Mouse (Mus musculus): ENCODE measurements at regions not wholly inside any gene's neighbourhood (a gene's known extent, or its start where the extent isn't known, plus 50 kb on each side); places are given as distances from the start of the nearest gene placed in this dataset.

DNA sequence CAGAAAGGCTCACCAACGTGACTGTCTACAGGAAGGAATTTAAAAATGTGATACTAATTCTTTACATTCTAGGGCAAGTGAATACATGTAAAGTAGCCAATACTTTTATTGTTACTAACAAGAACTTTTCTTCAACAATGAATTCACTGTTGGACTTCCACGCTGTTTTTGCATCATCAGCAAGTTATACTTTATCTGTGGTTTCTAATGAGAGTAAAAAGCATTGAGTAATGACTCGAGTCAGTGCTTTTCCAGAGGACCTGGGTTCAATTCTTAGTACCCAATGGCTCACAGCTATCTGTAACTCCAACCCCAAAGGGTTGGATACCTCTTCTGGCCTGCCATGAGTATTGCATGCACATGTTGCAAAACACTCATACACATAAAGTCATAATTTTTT is 270.3 kb upstream of the Tmem161b start:
- Histone ChIP-seq H3K27ac (ENCODE audit: control insufficient read depth, insufficient read depth, low read length) (no peak overlapping the region), H3K27me3 (ENCODE audit: control insufficient read depth, insufficient read depth, low read length) (no peaks in the 10 kb centered on the region), H3K4me1 (replicated peaks; ENCODE audit: control insufficient read depth, insufficient read depth, low read length) (no peaks in the 10 kb centered on the region), H3K36me3 (ENCODE audit: control insufficient read depth, insufficient read depth, low read length) (no peaks in the 10 kb centered on the region), H3K4me3 (ENCODE audit: control insufficient read depth, insufficient read depth, low read length) (no peak overlapping the region)
- DNase-seq, result no peak
- TF ChIP-seq CTCF (IDR thresholded peaks at IDR 0.05; ENCODE audit: borderline replicate concordance, control insufficient read depth, extremely low read depth, insufficient read depth, low read length, poor library complexity) (no peak), POLR2A (IDR thresholded peaks at IDR 0.05; ENCODE audit: control insufficient read depth, extremely low read depth, insufficient read depth, low read length, poor library complexity) (no peak)
- 92% methylated on average over 3 of the region's 3 CpGs for WGBS

DNA sequence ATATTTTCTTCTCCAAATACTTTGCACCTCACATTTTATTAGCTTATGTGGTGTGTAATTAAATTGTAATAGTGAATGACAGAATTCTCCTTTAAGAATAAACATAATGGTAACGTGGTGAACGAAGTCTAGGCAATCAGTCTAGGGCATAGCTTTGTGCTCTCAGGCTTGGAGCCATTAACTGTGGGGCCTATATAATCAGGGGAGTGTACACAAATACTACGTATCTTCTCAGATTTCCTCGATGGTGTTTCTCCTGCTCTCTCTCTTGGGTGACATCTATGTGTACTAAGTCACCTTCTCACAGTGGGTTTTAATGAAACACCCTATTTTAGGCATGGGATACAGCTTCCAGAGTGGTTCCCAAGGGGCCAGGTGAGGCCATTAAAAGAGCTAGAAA is 269.7 kb upstream of the Tmem161b start:
- no peak for DNase-seq
- Histone ChIP-seq H3K36me3 (ENCODE audit: control insufficient read depth, insufficient read depth, low read length) (no peaks in the 10 kb centered on the region), H3K4me1 (replicated peaks; ENCODE audit: control insufficient read depth, insufficient read depth, low read length) (no peaks in the 10 kb centered on the region), H3K4me3 (ENCODE audit: control insufficient read depth, insufficient read depth, low read length) (no peak overlapping the region), H3K27ac (ENCODE audit: control insufficient read depth, insufficient read depth, low read length) (no peak overlapping the region), H3K27me3 (ENCODE audit: control insufficient read depth, insufficient read depth, low read length) (no peaks in the 10 kb centered on the region)
- WGBS, result 81% methylated on average over 4 of the region's 4 CpGs
- TF ChIP-seq POLR2A (IDR thresholded peaks at IDR 0.05; ENCODE audit: control insufficient read depth, extremely low read depth, insufficient read depth, low read length, poor library complexity) (no peak), CTCF (IDR thresholded peaks at IDR 0.05; ENCODE audit: borderline replicate concordance, control insufficient read depth, extremely low read depth, insufficient read depth, low read length, poor library complexity) (no peak)

DNA sequence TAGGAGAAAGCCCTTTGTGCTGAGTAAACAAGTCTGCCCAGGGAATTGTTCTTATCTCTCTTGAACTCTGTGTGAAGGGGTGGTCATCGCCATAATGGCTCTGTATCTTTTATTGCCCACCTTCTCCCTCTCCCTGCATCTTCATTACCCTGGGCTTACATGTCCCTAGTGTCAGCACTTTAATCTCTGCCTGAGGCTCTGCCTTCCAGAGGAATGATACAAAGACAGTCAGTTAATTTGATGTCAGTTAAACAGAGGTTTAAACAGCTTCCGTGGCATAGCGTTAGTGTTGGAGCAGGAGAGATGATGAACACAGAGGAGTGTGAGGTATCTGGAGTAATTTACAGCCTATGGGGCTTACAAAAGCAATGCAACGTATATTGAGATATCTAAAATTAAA is 269.2 kb upstream of the Tmem161b start:
- Histone ChIP-seq H3K27me3 (ENCODE audit: control insufficient read depth, insufficient read depth, low read length) (no peaks in the 10 kb centered on the region), H3K4me1 (replicated peaks; ENCODE audit: control insufficient read depth, insufficient read depth, low read length) (no peaks in the 10 kb centered on the region), H3K36me3 (ENCODE audit: control insufficient read depth, insufficient read depth, low read length) (no peaks in the 10 kb centered on the region), H3K27ac (ENCODE audit: control insufficient read depth, insufficient read depth, low read length) (no peak overlapping the region), H3K4me3 (ENCODE audit: control insufficient read depth, insufficient read depth, low read length) (no peak overlapping the region)
- WGBS, result 71% methylated on average over 4 of the region's 4 CpGs
- no peak for TF ChIP-seq POLR2A (IDR thresholded peaks at IDR 0.05; ENCODE audit: control insufficient read depth, extremely low read depth, insufficient read depth, low read length, poor library complexity)
- TF ChIP-seq CTCF (IDR thresholded peaks at IDR 0.05; ENCODE audit: borderline replicate concordance, control insufficient read depth, extremely low read depth, insufficient read depth, low read length, poor library complexity), result no peak
- no peak for DNase-seq

GRCm38 (mm10) chr13:83955701-83956100 is 266.4 kb upstream of the Tmem161b start:
- TF ChIP-seq POLR2A (IDR thresholded peaks at IDR 0.05; ENCODE audit: control insufficient read depth, extremely low read depth, insufficient read depth, low read length, poor library complexity) (no peak), CTCF (IDR thresholded peaks at IDR 0.05; ENCODE audit: borderline replicate concordance, control insufficient read depth, extremely low read depth, insufficient read depth, low read length, poor library complexity) (no peak)
- Histone ChIP-seq H3K36me3 (ENCODE audit: control insufficient read depth, insufficient read depth, low read length) (no peaks in the 10 kb centered on the region), H3K27ac (ENCODE audit: control insufficient read depth, insufficient read depth, low read length) (no peak overlapping the region), H3K4me1 (replicated peaks; ENCODE audit: control insufficient read depth, insufficient read depth, low read length) (no peaks in the 10 kb centered on the region), H3K27me3 (ENCODE audit: control insufficient read depth, insufficient read depth, low read length) (no peaks in the 10 kb centered on the region), H3K4me3 (ENCODE audit: control insufficient read depth, insufficient read depth, low read length) (no peak overlapping the region)
- 91% methylated on average over 5 of the region's 5 CpGs for whole genome bisulfite sequencing
- DNase-seq, result no peak

DNA sequence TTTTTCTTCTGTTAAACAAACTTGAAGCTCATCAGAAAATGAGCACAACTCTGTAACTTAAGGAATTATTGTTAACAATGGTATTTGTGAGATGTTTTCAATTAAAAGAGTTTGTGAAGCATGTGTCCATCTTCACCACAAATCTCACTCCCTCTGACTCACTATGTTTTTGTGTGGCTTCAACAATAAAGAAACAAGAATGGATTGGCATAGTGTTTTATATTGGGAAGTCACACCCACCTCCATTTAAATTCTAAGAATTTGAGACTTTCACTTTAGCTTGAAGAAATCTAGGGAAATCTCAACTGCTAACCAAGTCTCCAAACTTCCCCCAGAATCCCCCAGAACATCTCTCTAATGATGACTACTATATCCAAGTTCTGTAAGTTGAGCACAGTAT is 243.6 kb upstream of the Tmem161b start:
- DNase-seq, result no peak
- Histone ChIP-seq H3K27ac (ENCODE audit: control insufficient read depth, insufficient read depth, low read length) (no peak overlapping the region), H3K36me3 (ENCODE audit: control insufficient read depth, insufficient read depth, low read length) (no peaks in the 10 kb centered on the region), H3K4me1 (replicated peaks; ENCODE audit: control insufficient read depth, insufficient read depth, low read length) (no peaks in the 10 kb centered on the region), H3K4me3 (ENCODE audit: control insufficient read depth, insufficient read depth, low read length) (no peak overlapping the region), H3K27me3 (ENCODE audit: control insufficient read depth, insufficient read depth, low read length) (no peaks in the 10 kb centered on the region)
- TF ChIP-seq POLR2A (IDR thresholded peaks at IDR 0.05; ENCODE audit: control insufficient read depth, extremely low read depth, insufficient read depth, low read length, poor library complexity) (no peak), CTCF (IDR thresholded peaks at IDR 0.05; ENCODE audit: borderline replicate concordance, control insufficient read depth, extremely low read depth, insufficient read depth, low read length, poor library complexity) (no peak)

- no peaks in the 10 kb centered on the region for H3K27me3 ChIP-seq (ENCODE audit: control insufficient read depth, insufficient read depth, low read length)
- no peaks in the 10 kb centered on the region for H3K4me1 ChIP-seq (replicated peaks; ENCODE audit: control insufficient read depth, insufficient read depth, low read length)
Measured at GRCm38 (mm10) chr13:83979535-83979934, 242.6 kb upstream of the Tmem161b start.

DNA sequence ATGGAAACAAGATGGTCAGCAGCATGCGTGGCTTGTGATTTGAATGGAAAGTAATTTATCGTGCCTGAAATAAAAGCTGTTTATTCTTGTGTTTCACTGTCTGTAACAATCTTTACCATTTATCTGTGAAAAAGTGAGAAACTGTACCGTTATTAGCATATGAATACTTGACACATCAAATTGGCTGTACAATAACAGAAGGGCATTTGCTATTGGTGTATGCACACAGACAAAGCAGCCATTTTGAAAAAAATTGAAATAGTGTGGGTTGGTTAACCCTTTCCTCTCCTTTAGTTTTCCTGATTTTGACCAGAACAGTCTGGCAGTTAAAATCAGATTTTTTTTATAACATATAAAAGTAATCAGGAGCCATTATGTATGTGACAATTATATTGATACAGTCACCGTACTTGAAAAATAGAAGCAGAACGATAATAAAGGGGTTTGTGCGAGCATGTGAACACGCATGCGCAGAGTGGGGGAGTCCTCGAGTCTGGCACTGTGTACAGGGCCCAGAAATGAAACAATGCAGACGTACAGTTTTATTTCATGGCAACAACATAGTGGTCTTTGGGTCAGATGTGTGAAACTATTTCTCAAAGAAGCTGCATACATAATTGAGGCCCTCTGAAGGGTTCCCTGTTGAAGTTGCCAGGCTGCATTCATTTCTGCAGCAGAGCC is 237.3 kb upstream of the Tmem161b start:
- no peak for DNase-seq
- 93% methylated on average over 10 of the region's 10 CpGs for WGBS

More at GRCm38 (mm10) chr13:83979535-83979934, 242.6 kb upstream of the Tmem161b start:
- TF ChIP-seq CTCF (IDR thresholded peaks at IDR 0.05; ENCODE audit: borderline replicate concordance, control insufficient read depth, extremely low read depth, insufficient read depth, low read length, poor library complexity), result no peak
- TF ChIP-seq POLR2A (IDR thresholded peaks at IDR 0.05; ENCODE audit: control insufficient read depth, extremely low read depth, insufficient read depth, low read length, poor library complexity), result no peak
- no peak overlapping the region for H3K27ac ChIP-seq (ENCODE audit: control insufficient read depth, insufficient read depth, low read length)
- no peaks in the 10 kb centered on the region for H3K36me3 ChIP-seq (ENCODE audit: control insufficient read depth, insufficient read depth, low read length)
- H3K4me3 ChIP-seq (ENCODE audit: control insufficient read depth, insufficient read depth, low read length), result no peak overlapping the region
- DNase-seq, result no peak

More for the DNA sequence above, 237.3 kb upstream of the Tmem161b start:
- no peaks in the 10 kb centered on the region for H3K4me1 ChIP-seq (replicated peaks; ENCODE audit: control insufficient read depth, insufficient read depth, low read length)
- H3K4me3 ChIP-seq (ENCODE audit: control insufficient read depth, insufficient read depth, low read length), result no peak overlapping the region
- TF ChIP-seq CTCF (IDR thresholded peaks at IDR 0.05; ENCODE audit: borderline replicate concordance, control insufficient read depth, extremely low read depth, insufficient read depth, low read length, poor library complexity) (no peak), POLR2A (IDR thresholded peaks at IDR 0.05; ENCODE audit: control insufficient read depth, extremely low read depth, insufficient read depth, low read length, poor library complexity) (no peak)
- no peaks in the 10 kb centered on the region for H3K27me3 ChIP-seq (ENCODE audit: control insufficient read depth, insufficient read depth, low read length)
- H3K36me3 ChIP-seq (ENCODE audit: control insufficient read depth, insufficient read depth, low read length), result no peaks in the 10 kb centered on the region
- H3K27ac ChIP-seq (ENCODE audit: control insufficient read depth, insufficient read depth, low read length), result no peak overlapping the region
